Mouse (Mus musculus) adrenal gland, postnatal 10 days (tissue): ENCODE results near the gene Foxp2. TPM values are rescaled to one million over a fixed set of nuclear protein-coding genes. Genes with fewer than 3 reads are reported as not detected.

Experiments
- DNase-seq: peaks from one replicate; pipeline ENCODE4 v3.0.0; 2021; ENCODE audit warnings: mixed read lengths
- microRNA-seq: library from miRNA; unstranded; fragments of <30 nt; microRNA quantifications from one replicate; pipeline ENCODE4 v1.2.0, GENCODE M21; 2021
- total RNA-seq, 2 experiments: library from RNA; stranded (reverse); gene quantifications; 2 replicates each; pipeline ENCODE4 v1.2.3; 2021

Gene Foxp2
- total RNA-seq, 2 experiments from 2014 or later: 5.5 to 7.0 TPM

DNA sequence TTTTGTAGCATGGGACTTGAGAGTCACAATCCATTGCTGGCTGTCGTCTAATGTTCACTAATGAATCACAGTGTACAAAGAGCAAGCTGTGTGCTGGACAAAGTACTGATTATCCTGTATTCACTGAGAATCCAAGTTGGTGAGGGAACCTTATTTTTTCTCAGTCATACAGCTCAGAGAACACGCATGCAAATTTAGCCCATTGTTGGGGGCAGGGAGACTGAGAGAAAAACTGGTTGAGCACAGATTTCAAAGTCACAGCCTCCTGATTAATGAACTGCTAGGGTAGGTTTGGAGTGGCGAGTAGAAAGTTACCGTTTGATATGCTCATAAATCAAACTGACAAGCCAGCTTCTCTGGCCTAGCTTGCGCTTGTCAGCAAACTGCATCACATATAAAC, 477.1 kb downstream of the Foxp2 start:
- no peak for DNase-seq

DNA sequence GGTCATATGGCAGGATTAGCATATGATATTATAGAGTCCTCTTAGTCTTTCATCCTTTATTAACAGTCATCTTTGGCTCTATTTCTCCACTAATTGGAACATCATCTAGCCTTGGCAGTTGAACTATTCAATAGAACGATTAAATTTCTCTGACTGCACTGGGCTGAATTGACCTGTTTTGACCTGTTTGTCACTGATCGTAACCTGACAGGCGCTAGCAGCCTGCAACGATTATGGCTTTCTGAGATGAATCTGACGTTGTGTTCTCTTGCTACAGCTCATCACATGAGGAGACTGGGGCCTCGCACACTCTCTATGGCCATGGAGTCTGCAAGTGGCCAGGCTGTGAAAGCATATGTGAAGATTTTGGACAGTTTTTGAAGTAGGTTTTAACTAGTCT, 495.3 kb downstream of the Foxp2 start:
- DNase-seq: no peak

DNA sequence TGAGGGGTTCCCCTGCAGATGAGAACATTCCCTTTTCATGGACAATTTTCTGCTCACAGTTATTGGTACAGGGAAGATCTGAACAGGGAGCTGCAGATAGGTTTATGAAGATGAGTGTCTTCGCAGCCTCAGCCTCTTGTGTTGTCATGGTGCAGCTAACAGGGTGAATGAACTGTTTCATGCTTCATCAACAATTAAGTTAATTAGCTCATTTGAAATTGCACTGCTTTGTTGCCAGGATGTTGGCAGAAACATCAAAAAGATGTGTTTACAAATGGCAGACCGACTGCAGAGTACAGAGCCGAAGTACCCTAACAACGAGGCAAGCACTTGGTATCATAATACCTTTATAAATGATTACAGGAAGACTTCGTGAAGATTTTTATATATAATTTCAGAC, 496.3 kb downstream of the Foxp2 start:
- DNase-seq: no peak

DNA sequence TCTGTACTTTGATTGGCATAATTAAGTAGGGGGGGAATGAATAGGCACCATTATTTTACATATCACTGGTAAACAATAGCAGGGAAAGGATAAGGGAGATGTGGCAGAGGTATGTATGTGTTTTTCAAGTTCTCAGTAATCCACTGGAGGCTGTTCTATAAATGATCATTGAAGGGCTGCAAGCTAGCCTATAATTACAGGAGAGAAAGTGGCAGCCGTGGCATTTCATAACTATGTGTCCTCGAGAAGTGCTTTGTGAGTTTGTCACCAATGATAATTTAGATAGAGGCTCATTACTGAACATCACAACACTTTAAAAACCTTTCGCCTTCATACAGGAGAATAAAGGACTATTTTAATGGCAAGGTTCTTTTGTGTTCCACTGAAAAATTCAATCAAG, 500.0 kb downstream of the Foxp2 start:
- no peak for DNase-seq

DNA sequence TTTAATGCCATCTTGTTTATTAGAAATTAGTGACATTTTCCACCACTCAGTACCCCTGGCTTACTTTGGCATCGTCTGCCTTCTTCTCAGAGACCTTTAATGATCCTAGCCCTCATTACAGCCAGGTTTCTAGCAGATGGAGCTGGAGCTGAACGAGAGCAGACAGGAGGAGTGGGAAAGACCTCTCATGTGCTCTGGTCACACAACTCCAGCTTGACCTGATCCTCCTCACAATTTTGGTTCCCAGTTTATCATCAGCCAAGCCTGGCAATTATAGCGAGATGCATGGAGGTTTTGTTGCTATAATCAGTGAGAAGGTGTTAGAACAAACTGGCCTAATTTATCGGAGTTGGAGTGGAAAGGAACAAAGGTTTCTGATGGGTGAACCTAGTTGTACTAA, 500.9 kb downstream of the Foxp2 start:
- no peak for DNase-seq

DNA sequence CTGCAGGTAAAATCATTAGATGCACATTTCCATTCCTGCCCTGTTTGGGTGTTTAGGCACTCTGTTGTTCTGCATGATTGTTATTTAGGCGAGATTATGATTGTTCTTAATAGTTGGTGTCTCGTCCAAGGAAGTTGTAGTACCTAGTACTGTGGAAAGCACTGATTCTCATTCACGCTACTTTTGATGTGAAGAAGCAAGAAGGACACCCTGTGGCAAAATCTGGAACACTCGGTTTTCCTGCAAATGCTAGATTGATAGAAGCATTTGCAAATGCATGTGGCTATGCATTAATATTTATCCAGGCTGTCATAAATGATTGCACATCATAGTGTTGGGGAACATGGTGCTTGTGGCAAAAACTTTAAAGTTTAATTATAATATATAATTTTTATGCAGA, 514.0 kb downstream of the Foxp2 start:
- DNase-seq: no peak

DNA sequence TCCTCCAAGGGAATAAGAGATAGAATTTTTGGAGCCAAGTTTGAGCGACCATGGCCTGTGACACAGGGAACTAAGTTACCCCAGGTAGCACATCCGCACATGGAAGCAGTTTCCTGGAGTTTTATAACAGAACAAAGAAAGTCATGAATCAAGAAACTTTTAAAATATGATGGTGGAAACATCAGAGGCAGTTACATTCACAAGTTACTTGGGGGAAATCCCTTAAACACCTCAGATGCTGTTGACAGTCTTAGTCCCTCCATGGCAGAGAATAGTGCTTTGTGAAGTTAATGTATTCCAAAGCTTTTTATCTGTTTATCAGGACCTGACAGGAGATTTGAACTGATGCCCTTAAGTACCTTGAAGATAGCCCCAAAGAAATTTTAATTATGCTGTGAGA, 558.6 kb downstream of the Foxp2 start:
- DNase-seq: no peak

DNA sequence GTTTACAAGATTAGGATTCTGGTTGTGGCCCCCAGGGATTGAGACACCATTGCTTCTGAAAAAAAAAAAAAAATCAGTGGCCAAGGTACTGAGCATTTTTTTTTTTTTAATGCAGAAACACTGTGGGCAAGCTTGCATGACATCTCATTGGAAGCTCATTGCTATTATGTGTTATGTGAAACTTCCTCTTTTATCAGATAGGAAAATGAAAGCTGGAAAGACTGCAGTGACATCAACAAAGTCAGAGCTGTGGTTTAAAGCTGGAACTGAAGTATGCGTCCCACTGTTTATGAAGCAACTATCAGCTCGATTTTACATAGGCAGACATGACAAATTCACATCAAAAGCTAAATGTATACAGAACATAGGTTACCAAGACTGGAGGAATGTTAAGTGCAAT, 562.2 kb downstream of the Foxp2 start:
- DNase-seq: no peak

DNA sequence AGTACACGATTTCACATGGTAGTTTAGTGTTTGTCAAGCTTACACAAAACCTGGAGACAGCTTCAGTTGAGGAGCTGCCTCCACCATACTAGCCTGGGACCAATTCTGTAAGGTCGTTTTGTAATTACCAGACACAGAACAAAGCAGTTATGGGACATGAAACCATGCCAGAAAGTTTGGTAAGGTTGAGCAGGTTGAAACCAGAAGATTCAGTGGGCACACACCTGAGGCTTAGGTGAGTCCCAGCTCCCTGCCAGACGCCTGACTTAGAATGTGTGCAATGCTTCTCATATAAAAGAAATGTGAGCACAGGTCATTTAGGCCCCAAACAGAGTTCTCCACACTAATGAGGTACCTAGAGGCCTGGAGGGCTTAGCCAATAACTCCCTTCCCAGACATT, 564.3 kb downstream of the Foxp2 start:
- DNase-seq: no peak

DNA sequence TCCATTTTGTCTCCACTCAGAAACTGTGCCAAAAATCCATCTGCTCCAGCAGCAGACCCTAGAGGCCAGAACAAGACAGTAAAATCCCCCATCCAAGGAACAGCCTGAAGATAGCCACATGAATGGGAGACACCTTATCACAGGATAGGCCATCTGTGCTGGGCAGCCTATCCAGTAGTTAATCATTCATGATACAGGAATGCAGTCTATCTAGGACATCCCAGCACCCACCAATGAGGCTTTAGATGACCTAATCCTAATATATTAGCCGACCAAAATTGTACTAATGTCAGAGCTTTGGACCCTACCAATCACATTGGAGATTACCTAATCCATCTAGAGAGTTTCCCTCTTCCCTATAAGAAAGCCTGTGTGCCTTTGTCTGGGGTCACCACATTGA, 565.5 kb downstream of the Foxp2 start:
- DNase-seq: no peak

DNA sequence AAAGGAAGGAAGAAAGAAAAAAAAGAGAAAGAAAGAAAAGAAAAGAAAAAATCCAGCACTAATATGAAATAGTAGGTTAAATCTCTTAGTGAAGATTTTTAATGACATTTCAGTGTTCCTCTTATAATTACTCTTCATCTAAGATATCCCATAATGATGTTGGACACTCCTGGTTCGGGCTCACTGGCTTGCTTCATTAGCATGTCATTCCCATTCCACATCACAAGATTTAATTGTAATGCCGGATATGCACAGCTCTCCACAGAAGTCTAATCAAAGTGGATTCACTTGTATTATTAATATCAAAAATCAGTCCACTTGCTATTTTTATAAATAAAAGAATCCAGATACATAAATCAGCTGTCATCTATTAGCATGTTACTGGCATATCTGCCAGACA, 585.8 kb downstream of the Foxp2 start:
- no peak for DNase-seq

Small RNAs within 50 kb of the gene (microRNA-seq; reads per million reads assigned to microRNA genes)
- not detected for gene Gm25470

Other genes with a start within 250 kb of the Foxp2 start
- 10 to 100 TPM in 1 of 2 experiments, 1 to 10 TPM in 1; 2.0 to 10.2 TPM for gene Ppp1r3a, start 146.1 kb upstream of the Foxp2 start, total RNA-seq